Mouse (Mus musculus): ENCODE results near the gene Mbnl2. TPM values are rescaled to one million over a fixed set of nuclear protein-coding genes. Genes with fewer than 3 reads are reported as not detected.

Mbnl2 gene
- total and polyA plus RNA-seq, 3 experiments = 23.8 to 28.9 (median 23.9) TPM

DNA sequence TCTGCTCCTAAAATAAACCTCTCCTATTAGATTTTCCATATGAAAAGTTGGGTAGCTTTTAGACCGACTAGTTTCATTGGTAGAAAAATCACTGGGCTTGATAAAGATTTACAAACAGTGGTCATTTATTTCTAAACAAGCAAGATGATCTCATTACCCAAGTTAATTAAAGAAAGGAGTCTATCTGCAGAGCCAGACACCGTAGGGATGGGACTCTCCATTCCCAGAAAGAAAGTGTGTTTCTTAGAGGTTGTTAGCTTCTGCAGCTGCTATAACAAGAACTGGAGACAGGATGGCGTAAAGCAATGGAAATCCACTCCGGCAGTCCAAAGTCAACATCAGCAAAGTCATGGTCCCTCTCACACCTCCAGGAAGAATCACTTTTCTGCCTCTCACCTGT, 92.1 kb downstream of the Mbnl2 start:
- peaks cover 0 to 45% of the 10 kb centered on the region in 2 experiments for H3K36me3 ChIP-seq (replicated peaks in 1 of 2; ENCODE audit: control insufficient read depth in 1 of 2, insufficient read depth in 1 of 2, low read length in 1 of 2)
- H3K27ac ChIP-seq (ENCODE audit: insufficient read depth, low read depth) = no peak overlapping the region
- H3K9me3 ChIP-seq (replicated peaks; ENCODE audit: low read length) = no peaks in the 10 kb centered on the region
- H3K27me3 ChIP-seq (replicated peaks) = no peaks in the 10 kb centered on the region
- H3K4me1 ChIP-seq (ENCODE audit: control insufficient read depth in 1 of 2, insufficient read depth in 2 of 2) = peaks cover 6 to 26% of the 10 kb centered on the region in 2 experiments; a peak in 3 of 4 replicates
- in situ Hi-C loops (cut with MboI; ENCODE audit: low pct_ligation_motif_present, low pct_unique_long_range_greater_than_20kb, low sequenced_read_pairs) = no loop called here
- no peak overlapping the region for H3K4me3 ChIP-seq (replicated peaks in 1 of 3; ENCODE audit: low read depth in 2 of 3, low read length in 2 of 3, poor library complexity in 1 of 3)
- TF ChIP-seq MAX (IDR thresholded peaks at IDR 0.05; ENCODE audit: low read length) = no peak
- TF ChIP-seq ELF1 (IDR thresholded peaks at IDR 0.05; ENCODE audit: low read depth, low read length) = no peak
- TF ChIP-seq BHLHE40 (IDR thresholded peaks at IDR 0.05; ENCODE audit: low read depth, low read length) = no peak
- no peak for TF ChIP-seq UBTF (IDR thresholded peaks at IDR 0.05; ENCODE audit: low read depth, low read length)
- no peak for TF ChIP-seq IRF4 (IDR thresholded peaks at IDR 0.05; ENCODE audit: low read depth, low read length)
- no peak for TF ChIP-seq GABPA (IDR thresholded peaks at IDR 0.05; ENCODE audit: insufficient replicate concordance, low read depth, low read length)
- TF ChIP-seq E2F4 (IDR thresholded peaks at IDR 0.05; ENCODE audit: insufficient replicate concordance, low read depth, low read length) = no peak
- no peak for TF ChIP-seq MAZ (IDR thresholded peaks at IDR 0.05; ENCODE audit: low read depth, low read length)
- TF ChIP-seq MYC (IDR thresholded peaks at IDR 0.05; ENCODE audit: low read depth, low read length) = no peak
- no peak for TF ChIP-seq POLR2A (IDR thresholded peaks at IDR 0.05; ENCODE audit: low read depth, low read length)
- TF ChIP-seq USF1 (IDR thresholded peaks at IDR 0.05; ENCODE audit: low read depth, low read length) = no peak
- TF ChIP-seq PAX5 (IDR thresholded peaks at IDR 0.05; ENCODE audit: low read length) = no peak
- TF ChIP-seq CHD2 (IDR thresholded peaks at IDR 0.05; ENCODE audit: low read length) = no peak
- TF ChIP-seq ZC3H11A (IDR thresholded peaks at IDR 0.05; ENCODE audit: low read depth, low read length) = no peak
- no peak for TF ChIP-seq TBP (conservative IDR thresholded peaks at IDR 0.05; ENCODE audit: low read depth, low read length)
- no peak for TF ChIP-seq RAD21 (IDR thresholded peaks at IDR 0.05; ENCODE audit: low read depth, low read length)
- TF ChIP-seq CHD1 (IDR thresholded peaks at IDR 0.05; ENCODE audit: low read depth, low read length) = no peak
- no peak for TF ChIP-seq ZKSCAN1 (IDR thresholded peaks at IDR 0.05; ENCODE audit: borderline replicate concordance, low read depth, low read length)
- TF ChIP-seq MEF2A (IDR thresholded peaks at IDR 0.05; ENCODE audit: borderline replicate concordance, low read depth, low read length) = no peak
- no peak overlapping the region for H3K9ac ChIP-seq (ENCODE audit: insufficient read depth, low read depth)
- dilution Hi-C loops (cut with MboI; ENCODE audit: extremely low pct_ligation_motif_present, extremely low pct_unique_long_range_greater_than_20kb, low sequenced_read_pairs) = no loop called here
- no peak overlapping the region for H3K4me2 ChIP-seq (ENCODE audit: insufficient read depth, low read depth, poor library complexity, severe bottlenecking)
- DNase-seq (ENCODE audit: extremely low read depth) = no peak
- 0 out of 2 replicates have a peak, but pooled peaks cover 4% of the 10 kb centered on the region for H3K79me2 ChIP-seq (replicated peaks; ENCODE audit: control insufficient read depth, extremely low read depth, insufficient read depth, poor library complexity, severe bottlenecking)

DNA sequence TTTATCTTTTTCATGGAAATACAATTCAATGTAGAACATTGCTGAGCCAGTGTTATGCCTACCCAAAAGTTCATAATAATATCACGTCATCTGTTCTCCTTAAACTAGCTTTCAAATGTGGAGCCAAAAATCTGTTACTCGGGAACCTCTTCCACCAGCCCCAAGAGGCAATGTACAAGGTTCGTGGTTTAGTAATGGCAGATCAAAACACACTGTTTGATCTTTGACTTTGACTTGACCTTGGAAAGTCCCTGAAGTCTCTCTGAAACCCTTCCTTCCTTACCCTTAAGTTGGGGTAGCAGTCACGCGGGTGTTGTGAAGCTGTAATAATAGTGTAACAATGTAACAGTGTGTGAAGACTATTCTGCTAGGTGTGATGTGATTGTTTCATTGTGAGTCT, 93.0 kb downstream of the Mbnl2 start:
- Histone ChIP-seq H3K4me1 (ENCODE audit: control insufficient read depth in 1 of 2, insufficient read depth in 2 of 2) (peaks cover 6 to 20% of the 10 kb centered on the region in 2 experiments; a peak in 3 of 4 replicates), H3K79me2 (replicated peaks; ENCODE audit: control insufficient read depth, extremely low read depth, insufficient read depth, poor library complexity, severe bottlenecking) (0 out of 2 replicates have a peak, but pooled peaks cover 4% of the 10 kb centered on the region), H3K27ac (ENCODE audit: insufficient read depth, low read depth) (no peak overlapping the region), H3K9me3 (replicated peaks; ENCODE audit: low read length) (no peaks in the 10 kb centered on the region), H3K4me2 (ENCODE audit: insufficient read depth, low read depth, poor library complexity, severe bottlenecking) (no peak overlapping the region), H3K9ac (ENCODE audit: insufficient read depth, low read depth) (no peak overlapping the region), H3K27me3 (replicated peaks) (no peaks in the 10 kb centered on the region), H3K4me3 (replicated peaks in 1 of 3; ENCODE audit: low read depth in 2 of 3, low read length in 2 of 3, poor library complexity in 1 of 3) (no peak overlapping the region), H3K36me3 (replicated peaks in 1 of 2; ENCODE audit: control insufficient read depth in 1 of 2, insufficient read depth in 1 of 2, low read length in 1 of 2) (peaks cover 0 to 40% of the 10 kb centered on the region in 2 experiments)
- peak; percentile 5 for DNase-seq (ENCODE audit: extremely low read depth)
- no peak for TF ChIP-seq ZMIZ1 (IDR thresholded peaks at IDR 0.05; ENCODE audit: low read depth, low read length)
- TF ChIP-seq PAX5 (IDR thresholded peaks at IDR 0.05; ENCODE audit: low read length) = no peak
- TF ChIP-seq NELFE (IDR thresholded peaks at IDR 0.05; ENCODE audit: low read depth, low read length) = no peak
- TF ChIP-seq USF2 (conservative IDR thresholded peaks at IDR 0.05; ENCODE audit: low read depth, low read length) = no peak
- no peak for TF ChIP-seq MAX (IDR thresholded peaks at IDR 0.05; ENCODE audit: low read length)
- no peak for TF ChIP-seq NRF1 (IDR thresholded peaks at IDR 0.05; ENCODE audit: low read depth, low read length)
- TF ChIP-seq ZC3H11A (IDR thresholded peaks at IDR 0.05; ENCODE audit: low read depth, low read length) = no peak
- no peak for TF ChIP-seq ELF1 (IDR thresholded peaks at IDR 0.05; ENCODE audit: low read depth, low read length)
- no peak for TF ChIP-seq HCFC1 (IDR thresholded peaks at IDR 0.05; ENCODE audit: low read depth, low read length)
- TF ChIP-seq ZKSCAN1 (IDR thresholded peaks at IDR 0.05; ENCODE audit: borderline replicate concordance, low read depth, low read length) = no peak
- no peak for TF ChIP-seq MXI1 (IDR thresholded peaks at IDR 0.05; ENCODE audit: low read depth, low read length)
- TF ChIP-seq IRF4 (IDR thresholded peaks at IDR 0.05; ENCODE audit: low read depth, low read length) = no peak
- TF ChIP-seq SMC3 (IDR thresholded peaks at IDR 0.05; ENCODE audit: low read depth, low read length) = no peak
- no peak for TF ChIP-seq KAT2A (IDR thresholded peaks at IDR 0.05; ENCODE audit: insufficient replicate concordance, low read length)
- TF ChIP-seq CTCF (conservative IDR thresholded peaks at IDR 0.05 in 1 of 2, IDR thresholded peaks at IDR 0.05 in 1 of 2; ENCODE audit: low read depth in 2 of 2, low read length in 2 of 2) = no peak
- TF ChIP-seq TCF12 (IDR thresholded peaks at IDR 0.05; ENCODE audit: low read depth, low read length) = no peak
- TF ChIP-seq MYC (IDR thresholded peaks at IDR 0.05; ENCODE audit: low read depth, low read length) = no peak
- TF ChIP-seq POLR2A (IDR thresholded peaks at IDR 0.05; ENCODE audit: low read depth, low read length) = no peak
- no peak for TF ChIP-seq UBTF (IDR thresholded peaks at IDR 0.05; ENCODE audit: low read depth, low read length)
- dilution Hi-C loops (cut with MboI; ENCODE audit: extremely low pct_ligation_motif_present, extremely low pct_unique_long_range_greater_than_20kb, low sequenced_read_pairs) (no loop called here), in situ Hi-C loops (cut with MboI; ENCODE audit: low pct_ligation_motif_present, low pct_unique_long_range_greater_than_20kb, low sequenced_read_pairs) (no loop called here)

Data from CH12.LX (cell line).